Mouse (Mus musculus) thymus, adult 18-20 months (tissue): ENCODE measurements around the gene Kank4.
"Not testable (repeated sequence)": the region's sequence is repeated elsewhere in the genome, so short reads cannot be mapped to it uniquely, and the experiment has no call there.

Experiments
- DNase-seq, 2 experiments: peaks; one replicate each; pipeline ENCODE4 v3.0.0; 2022; ENCODE audit warnings: mixed read lengths in 2 of 2

Kank4 gene

DNA sequence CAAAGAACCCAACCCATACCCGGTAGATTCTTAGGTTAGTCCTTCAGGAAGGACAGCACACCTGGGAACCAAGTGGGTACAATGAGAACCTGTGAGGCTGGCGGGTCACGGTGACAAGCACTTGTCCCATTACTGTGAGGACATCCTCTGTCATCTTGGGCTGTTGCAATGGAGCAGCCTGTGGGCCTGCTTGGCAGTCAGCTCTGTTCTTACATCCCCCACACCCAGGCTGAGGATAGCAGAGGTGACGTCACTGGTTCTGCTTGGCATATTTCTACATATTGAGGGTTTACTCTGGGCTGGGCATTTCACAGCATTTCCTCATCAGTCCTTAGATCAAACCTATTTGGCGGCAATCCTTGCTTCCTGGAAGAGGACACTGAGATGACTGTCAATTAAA lies 43.6 kb downstream of the Kank4 start:
- DNase-seq = no peak

DNA sequence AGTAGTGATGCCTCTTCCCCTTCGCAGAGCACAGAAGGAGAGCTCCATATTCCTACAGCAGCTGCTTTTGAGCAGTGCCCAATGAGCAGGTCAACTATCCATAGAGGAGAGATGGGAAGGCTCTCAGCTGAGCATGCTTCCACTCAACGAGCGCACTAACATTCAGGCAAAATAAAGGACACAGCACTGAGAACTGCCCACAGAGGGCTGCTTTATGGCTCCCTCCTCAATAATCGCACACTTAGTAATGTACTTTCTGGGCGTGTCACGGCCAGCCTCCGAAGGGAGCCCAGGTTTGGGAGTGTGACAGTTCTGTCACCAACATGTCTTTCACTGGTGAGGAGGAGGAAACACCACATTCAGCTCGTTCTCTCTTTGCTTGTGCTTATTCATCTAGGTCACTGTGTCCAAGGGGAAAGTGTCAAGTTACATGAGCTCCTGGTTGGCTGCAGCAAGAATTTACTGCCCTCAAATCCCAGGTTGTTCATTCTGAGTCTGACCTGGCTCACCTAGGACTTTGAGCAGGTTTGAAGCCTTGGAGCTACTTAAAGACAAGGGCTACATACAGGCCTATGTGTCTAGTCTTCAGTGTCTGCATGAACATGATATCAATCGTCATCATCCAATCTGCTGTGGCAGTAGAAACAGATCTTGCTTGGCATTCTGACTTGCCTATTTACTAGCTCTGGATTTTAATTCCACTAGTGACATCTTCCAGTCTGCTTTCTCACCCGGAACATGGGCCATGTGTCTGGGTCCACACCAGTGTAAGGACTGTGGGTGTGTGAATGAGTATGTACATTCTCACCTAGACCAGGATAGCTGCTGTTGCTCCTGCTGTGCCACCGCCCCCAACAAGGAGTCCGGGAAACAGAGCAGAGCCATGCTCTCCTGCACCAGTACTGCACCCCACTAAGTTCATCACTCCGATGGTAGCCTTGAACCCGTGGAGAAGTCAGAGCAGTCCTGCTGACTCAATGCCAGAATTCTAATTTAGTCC lies 49.9 kb downstream of the Kank4 start:
- no peak for DNase-seq

DNA sequence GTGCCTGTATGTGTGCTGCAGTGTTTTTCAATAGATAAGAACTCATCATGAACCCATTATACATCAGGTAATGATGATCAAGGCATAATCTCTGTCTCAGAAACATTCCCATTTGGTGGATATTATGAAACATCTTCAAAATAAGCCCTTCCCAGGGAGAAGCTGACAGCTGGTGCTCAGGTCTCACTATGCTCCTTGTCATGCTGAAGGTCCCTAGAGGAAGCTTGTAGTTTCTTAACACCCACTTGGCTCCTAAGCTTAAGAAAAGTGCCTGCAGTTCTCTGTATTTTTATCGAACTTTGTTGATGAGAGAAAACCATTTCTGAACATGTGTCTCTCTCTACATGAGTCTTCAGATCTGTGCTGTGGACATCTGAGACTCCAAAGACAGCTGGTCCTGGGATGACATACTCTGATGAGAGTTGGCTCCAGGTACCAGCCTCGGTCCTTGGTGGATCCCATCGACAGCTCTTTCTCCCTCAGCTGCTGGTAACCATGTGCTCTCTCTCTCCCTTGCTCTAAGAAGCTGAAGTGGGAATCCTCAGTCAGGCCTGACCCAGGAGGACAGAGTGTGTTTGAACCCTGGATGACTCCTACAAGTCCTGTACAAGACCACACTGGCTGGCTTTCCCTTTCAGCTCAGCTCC lies 58.3 kb downstream of the Kank4 start:
- DNase-seq = no peak

- no peak for DNase-seq
Measured at GRCm38 (mm10) chr4:98758012-98758821, 59.1 kb downstream of the Kank4 start.

- DNase-seq = no peak
Measured at GRCm38 (mm10) chr4:98756141-98756540, 61.2 kb downstream of the Kank4 start.

DNA sequence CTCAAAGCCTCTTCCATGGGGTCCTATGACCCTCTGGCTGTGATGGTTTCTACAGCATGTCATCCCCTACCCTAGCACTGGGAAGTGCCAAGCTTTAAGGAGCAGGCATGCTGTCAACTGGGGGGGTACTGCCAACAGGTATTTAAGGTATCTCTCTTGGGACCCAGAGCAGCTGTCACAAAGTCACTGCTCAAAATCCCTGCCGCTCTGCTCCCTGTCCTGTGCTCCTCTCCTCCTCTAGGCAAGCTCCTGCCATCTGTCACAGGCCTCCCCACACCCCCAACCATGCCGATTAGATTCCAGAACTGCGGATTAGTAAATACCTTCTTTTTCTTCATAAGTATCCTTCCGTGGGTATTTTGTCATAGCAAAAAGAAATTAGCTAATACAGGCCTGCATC lies 62.9 kb downstream of the Kank4 start:
- no peak for DNase-seq

GRCm38 (mm10) chr4:98743906-98744210 lies 73.5 kb downstream of the Kank4 start:
- DNase-seq = no peak

DNA sequence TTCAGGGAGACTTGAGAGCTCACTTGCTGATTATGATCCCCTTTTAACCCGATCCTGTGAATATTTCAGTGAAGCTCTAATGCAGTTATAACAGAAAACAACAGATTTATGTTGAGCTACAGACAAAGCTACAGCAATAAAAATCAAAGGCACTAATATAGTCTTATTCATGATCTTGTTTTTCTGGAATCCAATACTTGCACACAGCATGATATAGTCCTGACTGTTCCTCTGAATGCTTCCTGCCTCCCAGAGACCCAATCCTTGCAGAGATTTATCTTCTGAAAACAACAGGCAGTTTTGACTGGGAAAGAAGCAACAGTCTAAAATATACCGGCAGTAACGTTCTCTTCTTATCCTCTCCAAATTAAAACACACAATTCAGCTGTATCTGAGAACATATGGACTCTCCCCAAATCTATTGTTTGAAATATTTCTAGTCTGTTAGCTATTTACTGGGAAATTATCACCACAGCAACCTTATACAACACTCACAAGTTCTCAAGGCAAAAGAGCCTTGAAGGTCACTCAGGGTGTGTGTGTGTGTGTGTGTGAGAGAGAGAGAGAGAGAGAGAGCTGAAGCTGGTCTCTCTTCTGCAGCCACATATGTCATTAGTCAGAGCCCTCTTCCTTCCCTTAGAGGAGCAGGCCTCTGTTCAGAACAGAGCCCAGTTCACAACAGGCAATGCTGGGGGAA lies 74.0 kb downstream of the Kank4 start:
- no peak for DNase-seq

DNA sequence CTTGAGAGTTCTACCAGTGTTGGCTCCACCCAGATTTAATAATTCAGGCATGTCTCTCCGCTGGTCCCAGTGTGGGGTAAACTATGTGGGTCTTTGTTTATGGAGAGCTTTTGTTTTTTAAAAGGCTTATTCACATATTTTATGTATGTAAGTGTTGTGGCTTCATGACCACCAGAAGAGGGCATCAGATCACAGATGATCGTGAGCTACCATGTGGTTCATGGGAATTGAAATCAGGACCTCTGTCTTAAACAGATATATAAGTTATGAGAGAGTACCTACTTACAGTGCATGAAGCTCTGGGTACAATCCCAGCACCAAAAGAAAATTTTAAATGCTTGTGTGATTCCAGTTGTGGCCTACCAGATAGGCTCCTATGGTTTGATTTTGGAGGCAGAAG lies 77.6 kb downstream of the Kank4 start:
- DNase-seq = no peak

GRCm38 (mm10) chr4:98733660-98734059 lies 83.7 kb downstream of the Kank4 start:
- DNase-seq = no peak

DNA sequence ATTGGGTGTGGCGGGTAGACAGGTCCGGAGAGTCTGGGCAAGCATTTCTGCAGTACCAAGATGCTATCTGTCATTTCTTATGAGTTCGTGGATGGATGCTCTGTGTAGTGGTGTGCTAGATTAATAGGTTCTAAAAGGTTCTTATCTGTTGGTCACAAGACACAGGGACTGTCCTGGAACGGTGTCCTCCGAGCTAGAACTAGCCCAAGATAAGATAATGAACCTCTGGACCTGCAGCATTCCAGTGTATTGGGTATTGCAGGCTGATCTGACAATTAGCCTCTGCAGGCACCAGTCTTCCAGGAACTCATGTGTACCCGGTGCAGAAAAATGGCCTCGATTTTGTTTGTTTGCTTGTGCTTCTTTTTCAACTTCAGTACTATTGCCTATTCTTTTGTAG lies 88.6 kb downstream of the Kank4 start:
- DNase-seq = no peak

DNA sequence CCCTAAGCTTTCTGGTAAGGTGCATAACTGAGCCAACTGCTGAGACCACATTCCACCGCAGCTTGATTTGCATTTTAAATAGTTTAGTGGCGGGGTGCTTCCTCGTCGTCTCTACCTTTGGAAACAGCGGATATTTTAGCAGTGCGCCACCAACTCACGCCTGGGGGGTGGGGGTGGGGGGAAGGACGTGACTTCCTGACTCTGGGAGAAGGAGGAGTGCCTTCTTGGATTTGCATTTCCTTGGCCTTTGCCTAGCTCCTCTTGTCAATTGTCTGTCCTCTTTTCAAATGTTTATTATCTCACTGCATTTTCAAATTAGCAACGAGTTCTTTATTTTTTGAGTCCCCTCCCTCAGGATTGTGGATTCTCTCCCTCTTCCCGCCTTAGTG lies 89.4 kb downstream of the Kank4 start:
- no peak for DNase-seq

- no peak for DNase-seq
Measured at GRCm38 (mm10) chr4:98727295-98727958, 89.9 kb downstream of the Kank4 start.

- DNase-seq = no peak
Measured at GRCm38 (mm10) chr4:98726590-98727237, 90.6 kb downstream of the Kank4 start, which contains the start of gene L1td1. Gene L1td1 (plus strand): TSS chr4:98726734.

DNA sequence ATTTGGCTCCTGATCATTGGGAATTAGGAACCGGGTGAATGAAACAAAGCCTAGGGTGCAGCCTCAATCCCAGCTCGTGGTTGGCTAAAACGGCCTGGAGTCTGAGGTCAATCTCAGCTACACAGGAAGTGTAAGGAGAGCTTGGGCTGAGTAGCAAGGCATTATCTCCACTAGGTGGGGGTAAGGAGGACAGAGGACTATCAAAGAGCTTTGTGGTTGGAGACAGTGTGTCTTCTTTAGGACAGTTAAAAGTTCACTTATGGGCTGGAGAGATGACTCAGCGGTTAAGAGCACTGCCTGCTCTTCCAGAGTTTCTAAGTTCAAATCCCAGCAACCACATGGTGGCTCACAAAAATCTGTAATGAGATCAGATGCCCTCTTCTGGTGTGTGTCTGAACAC lies 91.9 kb downstream of the Kank4 start:
- no peak for DNase-seq

- not testable (repeated sequence) for DNase-seq
Measured at GRCm38 (mm10) chr4:98724682-98725081, 92.7 kb downstream of the Kank4 start.

DNA sequence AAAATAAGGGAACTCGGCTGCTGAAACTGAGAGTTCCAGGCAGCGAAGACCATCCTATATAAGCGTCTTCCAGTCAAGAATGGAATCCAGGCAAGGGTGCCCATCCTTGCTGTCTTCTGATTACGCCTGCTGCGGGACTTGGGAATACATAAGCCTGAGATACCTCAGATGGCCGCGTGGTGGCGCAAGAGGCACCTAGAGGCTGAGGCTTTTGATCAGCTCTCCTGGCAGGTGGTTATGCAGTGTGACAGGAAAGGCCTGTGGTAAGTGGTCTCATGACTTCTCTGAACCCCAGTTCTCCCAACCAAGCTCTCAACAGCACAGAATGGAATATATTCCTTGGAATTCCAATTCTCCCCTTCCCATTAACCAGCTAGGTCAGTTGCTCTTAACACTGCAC lies 94.9 kb downstream of the Kank4 start:
- DNase-seq = peak; percentile 15 to 23

DNA sequence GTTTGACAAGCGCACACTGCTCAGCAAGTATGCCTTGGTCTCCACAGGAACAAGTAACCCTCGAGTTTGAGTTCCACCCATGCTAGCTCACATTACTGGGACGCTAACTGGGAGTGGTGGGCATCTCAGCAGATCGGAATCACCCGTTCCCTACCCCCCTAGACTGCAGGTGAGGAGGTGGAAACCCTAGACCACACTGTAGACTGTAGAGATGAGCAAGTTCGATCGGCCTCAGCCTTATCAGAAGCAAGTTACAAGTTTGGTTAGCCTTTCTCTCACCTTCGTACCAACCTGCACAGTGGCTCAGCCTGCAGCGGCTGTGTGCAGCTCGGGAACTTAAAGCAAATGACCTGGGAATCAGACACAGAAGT lies 98.8 kb downstream of the Kank4 start:
- DNase-seq = no peak

DNA sequence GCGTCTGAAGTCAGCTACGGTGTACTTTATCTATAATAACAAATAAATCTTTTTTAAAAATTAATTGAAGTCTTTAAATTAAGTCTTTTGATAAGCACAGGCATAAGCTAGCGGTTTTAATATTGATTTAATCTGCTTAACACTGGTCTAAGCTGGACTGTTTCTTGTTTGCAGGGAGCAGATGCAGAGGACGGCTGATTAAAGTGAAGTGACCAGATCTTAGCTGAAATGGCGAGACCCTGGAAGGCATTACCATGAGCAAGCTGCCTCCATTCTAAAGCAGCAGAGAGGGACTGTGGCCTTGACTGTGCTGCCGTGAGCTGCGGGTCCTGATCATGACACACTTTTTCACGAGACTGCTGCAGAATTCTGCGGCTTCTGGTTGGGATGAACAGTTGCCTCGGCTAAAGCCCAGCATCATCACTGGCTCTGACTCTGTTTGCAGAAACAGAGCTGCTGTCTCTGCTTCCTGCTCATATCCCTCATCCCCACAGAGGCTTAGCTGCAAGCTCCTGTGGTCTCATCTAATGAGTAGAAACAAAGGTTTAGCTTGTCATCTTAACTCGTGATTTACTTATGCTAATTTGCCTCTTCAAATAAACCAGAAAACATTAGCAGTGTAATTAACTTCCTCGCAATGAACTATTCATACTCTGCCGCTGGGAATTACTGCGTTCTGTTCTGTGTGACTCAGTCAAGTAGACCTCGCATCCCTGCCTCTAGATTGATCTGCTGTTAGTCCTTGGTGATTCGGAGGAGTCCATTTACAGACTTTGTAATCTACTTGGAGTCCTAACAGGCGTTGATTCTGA lies 99.4 kb downstream of the Kank4 start:
- no peak for DNase-seq

GRCm38 (mm10) chr4:98710891-98711290 lies 106.4 kb downstream of the Kank4 start:
- no peak for DNase-seq
